Mouse (Mus musculus): Measurements from ENCODE around the gene Fam117a. TPM values are rescaled to one million over a fixed set of nuclear protein-coding genes. Genes with fewer than 3 reads are reported as not detected.

The Fam117a gene
- polyA plus RNA-seq, 1 experiment from 2014 or later = 6.0 TPM

DNA sequence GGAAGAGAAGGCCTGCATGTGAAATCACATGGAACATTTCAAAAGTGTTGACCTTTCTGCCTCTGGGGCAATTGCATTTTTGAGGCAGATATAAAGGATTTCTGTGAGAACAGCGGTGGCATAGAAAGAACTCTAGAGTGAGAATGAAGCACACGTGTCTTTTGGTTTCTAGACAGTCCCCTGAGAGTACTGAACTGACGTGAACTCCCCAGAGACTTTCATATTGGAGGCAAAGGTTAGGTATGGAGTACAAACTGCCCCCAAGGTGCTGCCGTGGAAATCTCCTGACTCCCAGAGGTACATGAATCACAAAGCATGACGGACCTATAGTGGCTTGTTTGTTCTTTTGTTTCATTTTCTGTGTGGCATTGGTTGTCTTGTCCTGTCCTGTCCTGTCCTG is 8.2 kb upstream of the Fam117a start:
- CTCF ChIA-PET = no interaction called here
- in situ Hi-C loops (cut with MboI; ENCODE audit: low pct_unique_long_range_greater_than_20kb) = no loop called here
- DNase-seq (ENCODE audit: low read depth, low spot score) (no peak), ATAC-seq (no peak)
- no peaks in the 10 kb centered on the region for H3K27me3 ChIP-seq
- POLR2A ChIA-PET = interaction anchor here (0.6 kb wide), 1 partner anchor 181 kb away, joined by 5 read pairs; no protein-coding TSS in a partner anchor
- TF ChIP-seq CTCF (IDR thresholded peaks at IDR 0.05) = no peak

DNA sequence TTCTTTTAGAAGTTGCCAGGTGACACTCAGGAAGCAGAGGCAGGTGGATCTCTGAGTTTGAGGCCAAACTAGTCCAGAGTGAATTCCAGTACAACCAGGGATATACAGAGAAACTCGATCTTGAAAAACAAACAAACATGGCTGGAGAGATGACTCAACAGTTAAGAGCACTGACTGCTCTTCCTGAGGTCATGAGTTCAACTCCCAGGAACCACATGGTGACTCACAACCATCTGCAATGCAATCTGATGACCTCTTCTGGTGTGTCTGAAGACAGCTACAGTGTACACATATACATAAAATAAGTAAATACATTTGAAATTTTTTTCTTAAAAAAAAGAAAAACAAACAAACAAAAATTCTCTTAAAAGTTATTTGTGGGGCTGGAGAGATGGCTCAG is 6.2 kb upstream of the Fam117a start:
- ChIA-PET POLR2A (no interaction called here), CTCF (no interaction called here)
- no peak for ATAC-seq
- in situ Hi-C loops (cut with MboI; ENCODE audit: low pct_unique_long_range_greater_than_20kb) = no loop called here
- no peak for TF ChIP-seq CTCF (IDR thresholded peaks at IDR 0.05)
- H3K27me3 ChIP-seq = no peaks in the 10 kb centered on the region
- DNase-seq (ENCODE audit: low read depth, low spot score) = no peak

DNA sequence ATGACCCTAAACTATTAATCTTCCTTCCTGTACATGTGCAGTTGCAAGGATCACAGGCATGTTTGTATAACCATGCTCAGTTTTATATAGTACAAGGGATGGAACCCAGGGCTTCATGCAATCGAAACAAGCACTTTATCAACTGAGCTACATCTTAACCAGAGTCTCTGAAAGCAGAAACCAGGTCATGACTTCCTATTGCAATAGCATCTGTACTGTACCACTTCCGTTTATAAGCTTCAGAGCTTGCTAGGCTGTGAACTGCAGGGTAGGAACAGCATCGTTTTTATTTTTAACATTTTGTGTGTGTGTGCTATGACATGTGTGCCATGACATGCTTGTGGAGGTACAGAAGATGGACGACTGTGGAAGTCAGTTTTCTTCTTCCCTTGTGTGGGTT is 3.6 kb upstream of the Fam117a start:
- ChIA-PET CTCF (interaction anchor here (0.9 kb wide), 1 partner anchor 188 kb away, joined by 3 read pairs; no protein-coding TSS in a partner anchor), POLR2A (no interaction called here)
- ATAC-seq (no peak), DNase-seq (ENCODE audit: low read depth, low spot score) (no peak)
- in situ Hi-C loops (cut with MboI; ENCODE audit: low pct_unique_long_range_greater_than_20kb) = no loop called here
- no peak for TF ChIP-seq CTCF (IDR thresholded peaks at IDR 0.05)
- peaks cover 4% of the 10 kb centered on the region for H3K27me3 ChIP-seq

DNA sequence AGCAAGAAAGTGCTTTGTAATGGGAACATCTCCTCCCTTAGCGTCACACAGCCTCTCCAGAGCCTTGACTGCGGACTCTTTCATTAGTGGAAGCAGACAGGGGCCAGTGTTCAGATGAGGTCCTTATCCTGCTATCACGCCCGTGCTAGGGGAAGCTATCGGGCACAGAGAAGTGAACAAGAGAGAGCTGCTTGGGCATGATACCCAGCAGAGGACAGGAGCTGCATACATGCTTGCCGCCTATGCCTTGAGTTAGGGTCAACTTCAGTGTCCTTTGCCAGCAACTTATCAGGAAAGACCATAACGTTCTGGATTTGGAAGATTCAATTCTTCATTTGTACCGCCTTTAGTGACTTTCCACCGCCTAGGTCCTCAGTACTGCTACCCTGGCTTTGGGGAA is 3.0 kb upstream of the Fam117a start:
- in situ Hi-C loops (cut with MboI; ENCODE audit: low pct_unique_long_range_greater_than_20kb) = no loop called here
- no peak for DNase-seq (ENCODE audit: low read depth, low spot score)
- no peak for TF ChIP-seq CTCF (IDR thresholded peaks at IDR 0.05)
- peaks cover 4% of the 10 kb centered on the region for H3K27me3 ChIP-seq
- no peak for ATAC-seq
- CTCF ChIA-PET = interaction anchor here (0.9 to 1.0 kb wide), 2 partner anchors 12 to 188 kb away, joined by 3 to 4 read pairs; no protein-coding TSS in a partner anchor
- POLR2A ChIA-PET = no interaction called here

DNA sequence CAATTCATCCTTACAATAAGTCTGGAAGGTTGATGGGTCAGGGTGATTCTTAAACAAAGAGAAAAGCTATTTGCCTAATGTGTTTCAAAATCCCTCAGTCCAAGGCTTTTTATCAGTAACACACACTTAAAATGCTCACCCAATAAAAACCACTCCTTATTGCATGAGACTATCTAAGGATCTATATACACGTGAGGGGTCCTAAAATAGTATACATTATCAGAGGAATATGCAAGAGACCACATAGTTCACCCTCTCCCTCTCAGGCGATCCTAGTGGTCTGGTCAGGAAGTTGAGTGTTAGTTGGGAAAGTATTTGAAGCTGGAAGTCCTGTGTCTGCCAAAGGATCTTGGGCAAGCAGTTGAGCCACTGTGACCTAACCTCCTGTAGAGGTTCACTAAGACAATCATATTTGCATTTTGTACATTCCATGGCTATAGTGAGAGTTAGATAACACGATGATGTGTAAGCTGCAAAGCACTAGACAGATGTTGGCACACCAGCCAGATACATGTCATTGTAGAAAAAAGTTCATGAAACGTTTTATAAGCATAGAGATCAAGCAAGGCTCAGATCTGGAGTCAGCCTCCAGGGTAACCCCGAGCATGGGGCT is 2.3 kb upstream of the Fam117a start:
- in situ Hi-C loops (cut with MboI; ENCODE audit: low pct_unique_long_range_greater_than_20kb) = no loop called here
- H3K27me3 ChIP-seq = peaks cover 4% of the 10 kb centered on the region
- ATAC-seq = no peak
- no peak for TF ChIP-seq CTCF (IDR thresholded peaks at IDR 0.05)
- CTCF ChIA-PET = interaction anchor here (1.0 to 1.2 kb wide), 2 partner anchors 11 to 16 kb away, joined by 3 to 4 read pairs; no protein-coding TSS in a partner anchor
- DNase-seq (ENCODE audit: low read depth, low spot score) = no peak
- POLR2A ChIA-PET = no interaction called here

DNA sequence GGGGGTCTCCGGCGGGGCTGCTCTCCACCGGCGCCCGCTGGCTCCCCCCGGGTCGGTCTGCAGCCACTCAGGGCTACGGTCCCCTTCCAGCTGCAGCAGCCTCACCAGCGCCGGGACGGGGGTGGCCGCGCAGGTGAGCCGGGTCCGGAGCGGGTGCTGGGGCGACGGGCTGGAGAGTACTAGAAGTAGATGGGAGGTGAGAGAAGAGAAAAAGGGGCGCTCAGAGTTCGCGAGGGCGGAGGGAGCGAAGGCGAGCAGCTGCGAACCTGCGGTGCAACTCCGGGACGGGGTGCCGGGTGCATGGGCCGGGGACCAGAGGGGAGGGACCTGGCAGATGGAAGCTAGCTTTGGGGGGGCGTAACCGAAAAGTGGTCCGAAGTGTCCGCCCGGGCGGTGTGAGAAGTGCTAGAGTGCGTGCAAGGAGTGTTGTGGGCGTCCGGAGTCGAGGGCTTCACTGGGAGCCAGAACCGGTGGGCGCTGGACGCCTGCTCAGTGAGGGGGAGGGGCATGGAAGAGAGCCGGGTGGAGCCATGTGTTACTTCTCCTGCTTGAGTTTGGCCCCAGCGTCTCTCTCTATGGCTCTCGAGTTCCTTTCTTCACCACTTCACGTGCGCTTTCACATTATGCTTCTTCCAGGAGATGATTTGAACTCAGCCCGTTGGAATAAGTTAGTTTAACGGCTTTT is 453 bp downstream of the Fam117a start:
- ATAC-seq = no peak
- CTCF ChIA-PET = no interaction called here
- TF ChIP-seq CTCF (IDR thresholded peaks at IDR 0.05) = no peak
- no peak for DNase-seq (ENCODE audit: low read depth, low spot score)
- in situ Hi-C loops (cut with MboI; ENCODE audit: low pct_unique_long_range_greater_than_20kb) = no loop called here
- POLR2A ChIA-PET = interaction anchor here (1.5 kb wide), 1 partner anchor 25 kb away, joined by 3 read pairs; no protein-coding TSS in a partner anchor
- H3K27me3 ChIP-seq = peaks cover 4% of the 10 kb centered on the region

DNA sequence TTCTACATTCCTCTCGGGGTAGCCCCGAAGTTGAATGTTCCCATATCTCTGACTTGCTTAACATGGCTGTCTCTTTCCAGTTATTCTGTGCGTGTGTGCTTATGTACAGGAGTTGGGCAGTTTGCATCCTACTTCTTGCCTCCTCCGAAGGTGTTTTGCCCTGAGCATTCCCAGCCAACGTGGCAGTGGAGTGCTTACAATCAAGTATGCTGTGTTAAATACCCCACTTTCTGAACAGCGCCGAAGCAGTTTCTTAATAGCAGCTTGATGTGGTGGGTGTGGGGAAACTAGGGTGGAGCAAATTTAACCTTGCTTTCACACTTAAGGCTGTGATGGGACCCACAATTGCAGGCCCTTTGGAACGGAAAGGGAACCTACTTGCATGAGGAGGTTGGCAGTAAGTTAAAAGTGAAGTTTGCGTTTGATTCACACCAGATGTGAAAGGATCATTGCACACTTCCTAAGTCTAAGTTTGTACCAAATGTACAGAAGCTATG is 1.1 kb downstream of the Fam117a start:
- CTCF ChIA-PET = no interaction called here
- peaks cover 4% of the 10 kb centered on the region for H3K27me3 ChIP-seq
- TF ChIP-seq CTCF (IDR thresholded peaks at IDR 0.05) = no peak
- in situ Hi-C loops (cut with MboI; ENCODE audit: low pct_unique_long_range_greater_than_20kb) = no loop called here
- POLR2A ChIA-PET = no interaction called here
- no peak for DNase-seq (ENCODE audit: low read depth, low spot score)
- no peak for ATAC-seq

DNA sequence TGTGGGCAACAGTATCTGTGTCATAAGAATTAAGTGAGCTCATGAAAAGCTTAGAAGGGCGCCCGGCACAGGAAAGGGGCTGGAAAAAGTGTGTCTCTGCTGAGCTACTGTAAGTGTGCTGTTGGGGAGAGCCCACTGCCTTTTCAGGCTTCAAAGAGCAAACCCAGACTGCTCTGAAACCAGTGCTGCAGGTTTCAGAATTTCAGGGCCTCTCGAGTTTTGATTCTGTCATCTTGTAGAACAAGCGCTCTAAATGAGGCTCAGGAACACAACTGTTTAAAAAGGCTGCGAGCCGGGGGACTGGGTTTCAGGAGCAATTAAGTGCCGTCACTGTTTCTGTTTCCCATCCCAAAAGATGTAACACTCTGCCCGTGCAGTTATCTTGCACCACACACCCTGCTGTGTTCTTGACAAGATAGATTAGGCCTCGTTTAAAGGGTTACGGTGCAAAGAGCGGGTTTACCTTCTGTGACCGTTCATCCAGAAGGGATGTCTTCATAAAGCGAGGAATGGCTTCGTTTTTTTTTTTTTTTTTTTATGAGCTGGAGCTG is 2.7 kb downstream of the Fam117a start:
- ATAC-seq (no peak), DNase-seq (ENCODE audit: low read depth, low spot score) (no peak)
- TF ChIP-seq CTCF (IDR thresholded peaks at IDR 0.05) = no peak
- in situ Hi-C loops (cut with MboI; ENCODE audit: low pct_unique_long_range_greater_than_20kb) = no loop called here
- H3K27me3 ChIP-seq = peaks cover 4% of the 10 kb centered on the region
- ChIA-PET POLR2A (no interaction called here), CTCF (interaction anchor here (1.3 kb wide), 1 partner anchor 11 kb away, joined by 3 read pairs; no protein-coding TSS in a partner anchor)

DNA sequence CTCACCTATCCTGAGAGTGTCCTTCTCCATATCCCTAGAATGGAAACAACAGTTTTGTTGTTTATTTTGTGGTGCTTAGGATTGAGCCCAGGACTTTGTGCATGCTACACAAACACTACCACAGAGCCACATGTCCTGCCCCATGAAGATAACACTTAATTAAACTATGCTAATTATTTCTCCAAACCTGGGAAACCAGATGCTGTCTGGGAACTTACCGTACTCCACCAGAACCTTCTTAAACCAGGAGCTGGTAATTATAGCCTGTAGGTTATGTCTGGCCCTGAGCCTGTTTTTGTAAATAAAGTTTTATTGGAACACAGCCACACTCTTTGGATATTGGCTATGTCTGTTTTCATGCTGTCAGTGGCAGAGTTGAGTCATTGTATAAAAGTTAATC is 3.4 kb downstream of the Fam117a start:
- DNase-seq (ENCODE audit: low read depth, low spot score) (no peak), ATAC-seq (no peak)
- POLR2A ChIA-PET = no interaction called here
- TF ChIP-seq CTCF (IDR thresholded peaks at IDR 0.05) = no peak
- in situ Hi-C loops (cut with MboI; ENCODE audit: low pct_unique_long_range_greater_than_20kb) = no loop called here
- CTCF ChIA-PET = interaction anchor here (1.1 kb wide), 2 partner anchors 11 to 18 kb away, joined by 3 to 4 read pairs; no protein-coding TSS in a partner anchor
- H3K27me3 ChIP-seq = peaks cover 4% of the 10 kb centered on the region

DNA sequence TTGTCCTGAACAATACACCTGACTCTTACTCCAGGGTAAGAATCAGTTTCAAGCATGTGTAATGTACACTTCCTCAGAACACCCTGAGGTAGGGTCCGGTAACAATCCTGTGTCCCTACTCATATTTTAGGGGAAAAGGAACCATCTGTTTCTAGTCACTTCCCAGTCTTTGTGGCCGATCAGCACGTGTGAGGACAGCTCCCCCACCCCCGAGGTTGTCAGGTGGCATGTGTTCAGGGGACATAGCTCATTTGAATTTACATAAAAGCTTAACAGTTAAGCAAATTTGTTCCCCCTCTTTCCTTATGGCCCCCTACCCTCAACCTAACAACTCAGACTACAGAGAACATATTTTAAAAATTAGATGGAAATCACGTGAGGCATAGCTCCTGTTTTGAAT is 3.8 kb downstream of the Fam117a start:
- in situ Hi-C loops (cut with MboI; ENCODE audit: low pct_unique_long_range_greater_than_20kb) = no loop called here
- ATAC-seq (no peak), DNase-seq (ENCODE audit: low read depth, low spot score) (no peak)
- ChIA-PET POLR2A (no interaction called here), CTCF (interaction anchor here (1.1 kb wide), 2 partner anchors 10 to 18 kb away, joined by 3 to 4 read pairs; no protein-coding TSS in a partner anchor)
- peaks cover 4% of the 10 kb centered on the region for H3K27me3 ChIP-seq
- TF ChIP-seq CTCF (IDR thresholded peaks at IDR 0.05) = no peak

DNA sequence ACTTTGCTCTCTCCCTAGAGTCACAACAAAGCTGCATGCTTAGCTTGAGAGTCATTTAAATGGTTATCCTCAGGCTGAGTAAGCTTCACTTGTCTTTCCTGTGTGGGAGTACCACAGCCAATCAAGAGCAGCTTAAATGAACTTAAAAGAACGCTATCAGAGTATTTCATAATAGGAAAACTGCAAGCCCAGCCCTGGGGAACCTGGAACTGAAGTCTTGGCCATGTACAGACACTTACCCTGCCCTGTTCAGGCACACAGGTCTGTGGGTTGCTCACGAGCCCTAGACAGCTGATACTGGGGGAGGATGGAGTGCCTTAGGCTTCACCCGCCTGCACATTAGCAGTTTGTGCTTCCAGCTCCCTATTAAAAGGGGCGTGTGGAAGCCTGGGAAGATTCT is 6.4 kb downstream of the Fam117a start:
- POLR2A ChIA-PET = interaction anchor here (0.7 to 0.8 kb wide), 2 partner anchors 11 to 23 kb away, joined by 3 read pairs; no protein-coding TSS in a partner anchor

More for the DNA sequence above, 6.4 kb downstream of the Fam117a start:
- no peak for TF ChIP-seq CTCF (IDR thresholded peaks at IDR 0.05)
- in situ Hi-C loops (cut with MboI; ENCODE audit: low pct_unique_long_range_greater_than_20kb) = no loop called here
- H3K27me3 ChIP-seq = no peaks in the 10 kb centered on the region
- DNase-seq (ENCODE audit: low read depth, low spot score) (no peak), ATAC-seq (no peak)
- CTCF ChIA-PET = no interaction called here

Data from Patski (cell line).